In genomic region chr9:70483495-70483894, GRCm38 (mm10) we compare ENCODE assay signal across 20 mouse cellular contexts.
"Had no signal": no experiment of that assay in that cellular context is flagged by ENCODE, and none has a peak within 500 bp of the region (broad histone marks: within the 10 kb centered on the region; RNA-seq: fewer than 3 reads in every experiment).

No protein-coding gene starts in this region.

- H3K27me3 ChIP-seq: kidney, embryonic 15.5 days; limb, embryonic 12.5 days; limb, embryonic 15.5 days; midbrain, embryonic 12.5 days; midbrain, embryonic 15.5 days; neural tube, embryonic 13.5 days; stomach, embryonic 15.5 days had no signal

- H3K4me1 ChIP-seq: kidney, embryonic 15.5 days; limb, embryonic 12.5 days; limb, embryonic 15.5 days; midbrain, embryonic 12.5 days; midbrain, embryonic 15.5 days; neural tube, embryonic 13.5 days; stomach, embryonic 15.5 days had no signal

- H3K9ac ChIP-seq: kidney, embryonic 15.5 days; limb, embryonic 12.5 days; limb, embryonic 15.5 days; liver, embryonic 14.5 days; liver, postnatal 0 days; lung, embryonic 14.5 days; midbrain, embryonic 12.5 days; midbrain, embryonic 15.5 days; neural tube, embryonic 13.5 days; stomach, embryonic 15.5 days had no signal

- H3K4me3 ChIP-seq: kidney, embryonic 15.5 days; limb, embryonic 12.5 days; limb, embryonic 15.5 days; midbrain, embryonic 12.5 days; midbrain, embryonic 15.5 days; neural tube, embryonic 13.5 days; stomach, embryonic 15.5 days had no signal

- DNase-seq: kidney, adult 8-10 months; kidney, postnatal 10 days; kidney, postnatal 36 days; left cerebral cortex, postnatal 4 days; liver, postnatal 0 days; lung, embryonic 14.5 days; right cerebral cortex, postnatal 4 days; spleen, adult 18-20 months; thymus, postnatal 25 days had no signal

- ATAC-seq: liver, postnatal 0 days; lung, postnatal 0 days; midbrain, embryonic 15.5 days had no signal

- H3K36me3 ChIP-seq: midbrain, embryonic 12.5 days; midbrain, embryonic 15.5 days; neural tube, embryonic 13.5 days; stomach, embryonic 15.5 days had no signal

- H3K27ac ChIP-seq: kidney, embryonic 15.5 days; limb, embryonic 12.5 days; limb, embryonic 15.5 days; liver, embryonic 14.5 days; macrophage; midbrain, embryonic 12.5 days; midbrain, embryonic 15.5 days; neural tube, embryonic 13.5 days; stomach, embryonic 15.5 days had no signal

- H3K9me3 ChIP-seq: kidney, embryonic 15.5 days; limb, embryonic 12.5 days; limb, embryonic 15.5 days; midbrain, embryonic 12.5 days; midbrain, embryonic 15.5 days; neural tube, embryonic 13.5 days; stomach, embryonic 15.5 days had no signal

- H3K4me2 ChIP-seq: kidney, embryonic 15.5 days; limb, embryonic 12.5 days; limb, embryonic 15.5 days; liver, embryonic 11.5 days; lung, embryonic 14.5 days; midbrain, embryonic 12.5 days; midbrain, embryonic 15.5 days; neural tube, embryonic 13.5 days; stomach, embryonic 15.5 days had no signal
